Mouse (Mus musculus) E14TG2a.4 (cell line): ENCODE data around the gene Plpp1.

ENCODE experiments used
- H3K27me3 ChIP-seq: 2 replicates; pipeline ENCODE4 v1.6.1; 2014; ENCODE audit warnings: low read length, control low read depth; ENCODE audit not compliant: insufficient read depth
- H3K36me3 ChIP-seq: 2 replicates; pipeline ENCODE4 v1.6.1; 2014; ENCODE audit warnings: low read length, control low read depth; ENCODE audit not compliant: insufficient read depth
- H3K4me1 ChIP-seq: replicated peaks from 2 replicates; pipeline ENCODE4 v1.6.1; 2014; ENCODE audit warnings: low read depth, low read length, control low read depth
- H3K4me3 ChIP-seq: replicated peaks from 2 replicates; pipeline ENCODE4 v1.5.1; 2014; ENCODE audit warnings: mild to moderate bottlenecking, low read length
- H3K9me3 ChIP-seq: 2 replicates; pipeline ENCODE4 v1.6.1; 2014; ENCODE audit warnings: low read length, control low read depth
- CTCF ChIP-seq: conservative IDR thresholded peaks from 2 replicates; pipeline ENCODE4 v1.5.1; 2014; ENCODE audit warnings: low read length
- NANOG ChIP-seq: IDR thresholded peaks from 2 replicates; pipeline ENCODE4 v1.6.1; 2014; ENCODE audit warnings: borderline replicate concordance, low read length, mixed read lengths
- POU5F1 ChIP-seq: IDR thresholded peaks from 2 replicates; pipeline ENCODE4 v1.6.1; 2014; ENCODE audit warnings: low read length, borderline replicate concordance

The Plpp1 gene

DNA sequence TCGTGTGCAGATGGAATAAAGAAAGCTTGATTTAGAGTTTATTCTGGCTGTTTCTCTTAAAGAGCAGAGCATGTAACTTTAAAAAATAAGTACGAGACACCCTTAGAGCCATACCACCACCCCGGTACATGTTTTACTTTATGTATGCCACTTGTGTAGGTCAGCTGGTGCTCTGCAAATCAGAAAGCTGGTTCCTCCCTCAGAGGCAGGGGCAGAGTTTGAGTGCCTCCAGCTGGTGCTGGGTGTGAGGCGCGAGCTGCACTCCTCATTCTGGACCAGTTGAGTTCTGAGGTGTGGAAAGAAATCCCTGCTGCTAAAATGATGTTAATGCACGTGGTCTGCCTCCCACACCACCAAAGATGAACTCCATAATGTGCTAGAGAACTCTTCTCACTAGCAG lies 53.8 kb downstream of the Plpp1 start:
- no peak for TF ChIP-seq CTCF
- TF ChIP-seq NANOG = no peak
- no peak for TF ChIP-seq POU5F1
- Histone ChIP-seq H3K9me3 (no peaks in the 10 kb centered on the region), H3K4me3 (no peak overlapping the region), H3K36me3 (peaks cover 23% of the 10 kb centered on the region), H3K4me1 (peaks cover 21% of the 10 kb centered on the region), H3K27me3 (no peaks in the 10 kb centered on the region)

DNA sequence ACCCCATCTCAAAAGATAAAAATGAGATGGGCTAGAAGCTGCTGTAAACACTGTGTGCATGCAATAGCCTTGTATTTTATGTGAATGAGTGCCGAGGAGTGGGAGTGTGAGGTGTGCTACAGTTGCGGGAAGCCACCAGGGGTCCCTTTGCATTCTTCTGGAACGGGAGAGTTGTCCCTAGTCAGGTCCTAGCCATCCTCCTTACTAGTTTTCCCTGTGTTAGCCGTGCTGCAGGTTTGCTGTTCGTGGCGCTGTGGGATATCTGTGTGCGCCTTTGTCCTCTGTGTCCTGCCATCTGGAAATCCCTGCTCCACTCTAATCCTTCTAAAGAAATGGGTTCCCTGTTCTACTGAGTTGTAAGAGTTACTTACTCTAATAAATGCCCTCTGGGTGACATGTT lies 57.3 kb downstream of the Plpp1 start:
- TF ChIP-seq NANOG (no peak), POU5F1 (no peak), CTCF (no peak)
- H3K4me1 ChIP-seq = peaks cover 30% of the 10 kb centered on the region

DNA sequence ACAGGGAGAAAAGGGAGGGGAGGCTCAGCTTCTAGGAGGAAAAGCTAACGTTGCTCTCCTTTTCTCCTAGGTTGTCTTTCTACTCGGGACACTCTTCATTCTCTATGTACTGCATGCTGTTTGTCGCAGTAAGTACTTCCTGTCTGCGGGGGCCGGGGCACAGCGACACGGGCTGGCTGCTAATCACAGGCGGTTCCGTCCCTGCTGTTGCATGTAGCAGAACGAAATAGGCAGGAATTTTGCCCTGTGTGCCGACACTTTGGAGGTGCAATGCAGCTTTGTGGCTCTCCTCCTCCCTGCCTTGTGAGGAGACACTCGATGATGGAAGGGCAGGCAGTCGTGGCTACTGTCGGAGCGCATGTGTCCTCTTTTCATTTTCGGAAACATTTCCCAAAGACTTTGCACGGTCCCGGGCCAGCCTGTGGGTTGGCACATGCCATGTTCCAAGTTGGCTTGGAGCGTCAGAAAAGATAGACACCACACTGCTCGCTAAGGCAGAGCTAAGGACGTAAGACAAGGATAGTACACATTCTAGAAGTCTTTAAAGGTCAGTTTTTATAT lies 59.1 kb downstream of the Plpp1 start:
- Histone ChIP-seq H3K4me1 (peaks cover 30% of the 10 kb centered on the region), H3K9me3 (no peaks in the 10 kb centered on the region), H3K36me3 (peaks cover 66% of the 10 kb centered on the region), H3K4me3 (no peak overlapping the region), H3K27me3 (no peaks in the 10 kb centered on the region)
- TF ChIP-seq POU5F1 = no peak
- TF ChIP-seq NANOG = no peak
- TF ChIP-seq CTCF = no peak

More for the DNA sequence above, 57.3 kb downstream of the Plpp1 start:
- Histone ChIP-seq H3K27me3 (no peaks in the 10 kb centered on the region), H3K9me3 (no peaks in the 10 kb centered on the region), H3K4me3 (no peak overlapping the region), H3K36me3 (peaks cover 48% of the 10 kb centered on the region)

DNA sequence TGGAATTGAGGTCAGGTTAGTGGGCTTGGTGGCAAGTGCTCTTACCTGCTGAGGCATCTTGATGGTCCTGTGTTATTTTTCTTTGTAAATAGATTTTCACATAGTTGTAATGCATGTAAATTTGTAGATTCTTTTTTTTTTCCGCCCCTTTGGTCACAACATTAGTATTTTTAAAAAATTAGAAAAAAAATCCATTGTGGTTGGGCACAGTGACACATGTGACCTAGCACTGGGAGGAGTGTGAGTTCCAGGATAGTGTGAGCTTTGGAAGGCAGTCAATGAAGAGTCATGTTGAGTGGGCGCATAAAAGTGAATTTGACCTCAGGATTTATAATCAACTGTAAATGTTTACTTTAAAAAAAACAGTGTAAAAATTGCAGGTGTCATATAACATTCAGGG lies 59.8 kb downstream of the Plpp1 start:
- no peak for TF ChIP-seq CTCF
- no peak for TF ChIP-seq NANOG
- TF ChIP-seq POU5F1 = no peak
- Histone ChIP-seq H3K27me3 (no peaks in the 10 kb centered on the region), H3K9me3 (no peaks in the 10 kb centered on the region), H3K4me1 (peaks cover 33% of the 10 kb centered on the region), H3K4me3 (no peak overlapping the region), H3K36me3 (peaks cover 73% of the 10 kb centered on the region)

DNA sequence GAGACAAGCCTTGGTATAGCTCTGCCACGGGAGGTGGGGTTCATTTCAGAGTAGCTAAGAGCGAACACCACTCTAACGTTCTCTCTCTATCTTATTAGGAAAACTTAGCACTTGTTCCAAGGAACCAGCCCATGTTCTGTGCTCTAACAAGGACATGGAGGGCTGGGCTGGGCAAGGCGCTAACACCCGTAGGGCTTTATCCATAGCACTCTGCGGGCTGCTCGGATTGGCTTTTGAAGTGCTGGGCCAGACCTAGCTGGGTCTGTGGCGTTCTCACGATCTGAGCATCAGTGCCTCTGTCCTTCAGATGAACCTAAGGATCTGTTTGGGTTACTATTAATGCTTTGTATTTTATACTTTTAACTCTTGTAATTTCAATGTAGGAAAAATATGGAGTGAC lies 60.3 kb downstream of the Plpp1 start:
- no peaks in the 10 kb centered on the region for H3K27me3 ChIP-seq
- H3K4me3 ChIP-seq = no peak overlapping the region
- TF ChIP-seq POU5F1 = no peak
- TF ChIP-seq NANOG = no peak
- no peak for TF ChIP-seq CTCF
- peaks cover 78% of the 10 kb centered on the region for H3K36me3 ChIP-seq
- H3K4me1 ChIP-seq = peaks cover 38% of the 10 kb centered on the region
- H3K9me3 ChIP-seq = no peaks in the 10 kb centered on the region

DNA sequence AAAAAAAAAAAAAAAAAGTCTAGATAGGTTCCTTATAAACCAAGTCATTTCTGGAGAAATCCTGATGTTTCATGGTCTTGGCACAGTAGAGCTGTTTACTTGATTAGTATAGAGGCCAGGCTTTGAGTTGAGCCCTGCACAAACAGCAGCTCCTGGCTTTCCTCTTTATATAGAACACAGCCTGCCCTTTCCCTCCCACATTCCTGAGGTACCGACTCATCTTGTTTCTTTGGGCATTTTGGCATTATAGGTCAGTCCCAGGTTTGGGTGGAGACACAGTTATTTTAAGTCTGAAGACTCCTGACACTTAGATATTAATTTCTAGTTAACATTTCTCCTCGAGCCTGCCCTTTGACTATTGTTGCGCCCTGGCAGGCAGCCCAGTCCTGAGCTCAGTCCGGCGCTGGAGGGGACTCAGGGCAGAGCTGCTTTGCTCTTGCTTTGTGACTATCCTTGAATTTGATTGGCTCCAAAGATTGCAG lies 61.3 kb downstream of the Plpp1 start:
- no peaks in the 10 kb centered on the region for H3K27me3 ChIP-seq
- H3K4me3 ChIP-seq = no peak overlapping the region
- TF ChIP-seq NANOG (no peak), POU5F1 (no peak), CTCF (no peak)
- H3K9me3 ChIP-seq = no peaks in the 10 kb centered on the region
- H3K36me3 ChIP-seq = peaks cover 84% of the 10 kb centered on the region
- peaks cover 42% of the 10 kb centered on the region for H3K4me1 ChIP-seq

DNA sequence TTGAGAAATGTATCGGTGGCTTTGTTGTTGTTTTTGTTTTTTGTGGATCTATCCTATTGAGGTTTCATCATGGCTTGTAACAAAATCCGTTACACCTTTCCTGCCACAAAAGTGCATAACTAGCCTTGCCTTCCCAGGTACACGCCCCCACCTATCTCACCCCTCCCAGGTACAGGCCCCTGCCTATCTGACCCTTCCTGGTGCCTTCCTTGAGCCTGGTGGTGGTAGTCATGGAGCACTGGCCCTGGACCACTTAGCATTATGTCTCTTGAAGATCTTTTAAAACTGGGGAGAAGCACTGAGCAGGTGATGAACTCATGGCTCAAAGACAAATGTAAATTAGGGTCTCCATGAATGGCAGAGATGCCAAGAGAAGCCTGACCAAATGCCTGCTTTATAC lies 61.8 kb downstream of the Plpp1 start:
- Histone ChIP-seq H3K9me3 (no peaks in the 10 kb centered on the region), H3K4me1 (peaks cover 40% of the 10 kb centered on the region), H3K27me3 (no peaks in the 10 kb centered on the region), H3K4me3 (no peak overlapping the region), H3K36me3 (peaks cover 84% of the 10 kb centered on the region)
- TF ChIP-seq POU5F1 = no peak
- no peak for TF ChIP-seq NANOG
- TF ChIP-seq CTCF = no peak

DNA sequence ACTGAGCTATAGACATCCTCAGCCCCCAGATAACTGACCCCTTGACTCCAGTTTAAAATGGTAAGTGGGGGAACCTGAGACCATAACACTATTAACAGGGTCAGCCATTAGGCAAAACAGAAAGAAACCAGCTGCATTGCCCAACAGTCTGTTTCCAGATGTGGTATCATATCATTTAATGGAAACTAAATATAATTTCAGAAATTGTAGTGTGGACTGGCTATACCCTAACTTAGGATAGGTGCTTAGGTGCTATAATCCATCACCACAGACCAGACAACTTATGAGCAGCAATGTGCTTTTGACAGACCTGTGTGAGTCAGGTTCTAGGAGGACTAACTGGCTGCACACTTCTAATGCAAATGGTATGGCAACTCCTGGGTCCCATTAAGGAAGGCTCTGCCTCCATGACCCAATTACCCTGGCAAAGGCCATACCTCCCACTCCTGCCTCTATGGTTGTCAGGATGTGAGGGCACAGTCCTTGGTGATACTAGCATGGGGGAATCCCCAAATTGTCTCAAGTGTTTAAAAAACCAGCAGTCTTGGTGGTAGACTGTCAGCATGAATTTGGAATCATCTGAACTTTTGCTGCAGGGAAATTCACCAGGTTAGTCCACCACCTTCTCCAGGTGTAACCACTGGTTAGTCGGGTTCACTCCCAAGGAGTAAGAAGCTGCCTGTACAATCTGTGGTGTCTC lies 62.5 kb downstream of the Plpp1 start:
- TF ChIP-seq NANOG (no peak), POU5F1 (no peak), CTCF (no peak)

DNA sequence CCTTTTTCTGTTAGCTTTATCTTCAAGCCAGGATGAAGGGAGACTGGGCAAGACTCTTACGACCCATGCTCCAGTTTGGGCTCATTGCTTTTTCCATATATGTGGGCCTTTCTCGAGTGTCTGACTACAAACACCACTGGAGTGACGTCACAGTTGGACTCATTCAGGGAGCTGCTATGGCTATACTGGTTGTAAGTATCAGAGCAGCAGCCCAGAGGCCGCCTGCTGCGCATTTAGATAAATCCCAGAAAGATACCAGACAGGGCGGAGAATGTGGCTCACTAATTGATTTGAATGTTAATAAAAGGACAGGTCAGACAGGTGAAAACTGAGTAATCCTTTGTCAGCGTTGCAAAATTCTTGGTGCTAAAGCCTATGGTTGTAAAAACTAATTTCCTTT lies 66.2 kb downstream of the Plpp1 start:
- Histone ChIP-seq H3K27me3 (no peaks in the 10 kb centered on the region), H3K4me1 (peaks cover 24% of the 10 kb centered on the region), H3K9me3 (no peaks in the 10 kb centered on the region), H3K4me3 (no peak overlapping the region), H3K36me3 (peaks cover 96% of the 10 kb centered on the region)
- no peak for TF ChIP-seq POU5F1
- no peak for TF ChIP-seq NANOG
- TF ChIP-seq CTCF = no peak

More for the DNA sequence above, 62.5 kb downstream of the Plpp1 start:
- Histone ChIP-seq H3K4me1 (peaks cover 34% of the 10 kb centered on the region), H3K9me3 (no peaks in the 10 kb centered on the region), H3K27me3 (no peaks in the 10 kb centered on the region), H3K4me3 (no peak overlapping the region), H3K36me3 (peaks cover 91% of the 10 kb centered on the region)
